Mouse (Mus musculus) megakaryocyte, embryonic 14.5 days (primary cell): Measurements from ENCODE around the gene Slc22a4.

Experiments
- FLI1 ChIP-seq: IDR thresholded peaks from 2 replicates; pipeline ENCODE4 v1.6.1; 2012; ENCODE audit warnings: low read length, inconsistent platforms, mixed read lengths
- GATA1 ChIP-seq: IDR thresholded peaks from 3 replicates; pipeline ENCODE4 v1.6.1; 2012; ENCODE audit warnings: mixed read lengths, low read length, inconsistent platforms, borderline replicate concordance

DNA sequence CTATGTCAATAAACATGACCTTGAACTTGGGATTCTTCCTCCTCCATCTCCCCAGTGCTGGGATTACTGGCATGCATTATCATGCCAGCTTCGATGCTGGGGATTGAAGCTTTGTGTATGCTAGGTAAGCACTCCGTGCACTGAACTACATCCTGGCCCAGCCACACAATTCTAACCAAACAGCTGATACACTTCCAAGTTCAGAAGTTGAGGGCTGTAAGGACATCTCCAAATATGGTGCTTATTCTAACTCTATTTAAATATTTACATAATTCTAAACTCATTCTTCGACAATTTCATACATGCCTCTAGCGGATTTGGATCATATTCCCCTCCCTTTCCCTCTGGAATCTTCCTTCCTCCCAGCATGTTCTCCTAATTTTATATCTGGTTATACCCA is 35.6 kb downstream of the Slc22a4 start:
- TF ChIP-seq GATA1 = no peak
- TF ChIP-seq FLI1 = no peak
